Mouse (Mus musculus) embryonic facial prominence, embryonic 12.5 days (tissue): ENCODE results near the gene Tmem145. TPM values are rescaled to one million over a fixed set of nuclear protein-coding genes. Genes with fewer than 3 reads are reported as not detected.
"Not testable (repeated sequence)": the region's sequence is repeated elsewhere in the genome, so short reads cannot be mapped to it uniquely, and the experiment has no call there.

Source experiments
- ATAC-seq: fragments of 200-750 bp; cut with Nextera tagmentation; 2 replicates; pipeline ENCODE4 v1.8.0; 2017; ENCODE audit not compliant: insufficient number of reproducible peaks, insufficient read depth, low FRiP score, low TSS enrichment
- H3K27ac ChIP-seq: fragments of 300-500 bp; sonication (generic); 2 replicates; pipeline ENCODE4 v1.5.1; 2016; ENCODE audit warnings: mild to moderate bottlenecking
- H3K27me3 ChIP-seq: fragments of 300-500 bp; sonication (generic); 2 replicates; pipeline ENCODE4 v1.6.1; 2016; ENCODE audit warnings: mild to moderate bottlenecking, moderate library complexity
- H3K36me3 ChIP-seq: fragments of 300-500 bp; sonication (generic); 2 replicates; pipeline ENCODE4 v1.6.1; 2016; ENCODE audit warnings: mild to moderate bottlenecking
- H3K4me1 ChIP-seq: fragments of 300-500 bp; sonication (generic); 2 replicates; pipeline ENCODE4 v1.6.1; 2016
- H3K4me2 ChIP-seq: fragments of 300-500 bp; sonication (generic); replicated peaks from 2 replicates; pipeline ENCODE4 v1.6.1; 2016; ENCODE audit warnings: mild to moderate bottlenecking, moderate library complexity
- H3K4me3 ChIP-seq: fragments of 300-500 bp; sonication (generic); 2 replicates; pipeline ENCODE4 v1.5.1; 2016; ENCODE audit warnings: mild to moderate bottlenecking
- H3K9ac ChIP-seq: fragments of 300-500 bp; sonication (generic); 2 replicates; pipeline ENCODE4 v1.6.1; 2016; ENCODE audit warnings: mild to moderate bottlenecking, moderate library complexity
- H3K9me3 ChIP-seq: fragments of 300-500 bp; sonication (generic); 2 replicates; pipeline ENCODE4 v1.6.1; 2016; ENCODE audit warnings: mild to moderate bottlenecking, moderate library complexity
- WGBS: fragments of 180-500 bp; shearing (Covaris S2); methylation state at CpG from one replicate; pipeline ENCODE4 v1.1.7; 2016; 5-methylcytosine and 5-hydroxymethylcytosine counted together
- polyA plus RNA-seq: library from polyadenylated mRNA; unstranded; fragments of >200 nt; fragmentation: Nextera tagmentation; extraction: Ambion mirVana; gene quantifications from 2 replicates; pipeline ENCODE4 v1.2.1, GENCODE M21; 2016

The Tmem145 gene
- polyA plus RNA-seq, 1 experiment from 2014 or later, result 2.7 TPM

- no peak overlapping the region for H3K27ac ChIP-seq
- peaks cover 20% of the 10 kb centered on the region for H3K4me1 ChIP-seq
- 2% methylated on average over 50 of the region's 51 CpGs for WGBS
- no peaks in the 10 kb centered on the region for H3K9me3 ChIP-seq
- ATAC-seq, result no peak
- H3K4me3 ChIP-seq, result peak overlapping the region; percentile 40
- no peaks in the 10 kb centered on the region for H3K36me3 ChIP-seq
- peak overlapping the region; percentile 51 for H3K9ac ChIP-seq
- H3K27me3 ChIP-seq, result peaks cover 47% of the 10 kb centered on the region
- H3K4me2 ChIP-seq, result peak overlapping the region; percentile 80
Observed at GRCm38 (mm10) chr7:25314606-25315305, 8.8 kb downstream of the Tmem145 start.

GRCm38 (mm10) chr7:25315306-25316041 is 9.6 kb downstream of the Tmem145 start:
- no peaks in the 10 kb centered on the region for H3K9me3 ChIP-seq
- WGBS, result under 1% methylated on average over 68 of the region's 69 CpGs
- peaks cover 47% of the 10 kb centered on the region for H3K27me3 ChIP-seq
- peak overlapping the region; percentile 51 for H3K9ac ChIP-seq
- no peak overlapping the region for H3K27ac ChIP-seq
- peak overlapping the region; percentile 40 for H3K4me3 ChIP-seq
- H3K36me3 ChIP-seq, result no peaks in the 10 kb centered on the region
- peaks cover 20% of the 10 kb centered on the region for H3K4me1 ChIP-seq
- no peak for ATAC-seq
- H3K4me2 ChIP-seq, result peak overlapping the region; percentile 80

GRCm38 (mm10) chr7:25316532-25317445 is 10.9 kb downstream of the Tmem145 start, which contains the start of gene Megf8:
Gene Megf8 (plus strand): TSS chr7:25317164.
- Histone ChIP-seq H3K27me3 (peaks cover 38% of the 10 kb centered on the region), H3K4me2 (peak within 1 kb of the TSS; percentile 99), H3K27ac (peak within 1 kb of the TSS; percentile 78), H3K4me1 (peaks cover 28% of the 10 kb centered on the region), H3K9me3 (no peaks in the 10 kb centered on the region), H3K36me3 (no peaks in the 10 kb centered on the region), H3K9ac (peak within 1 kb of the TSS; percentile 84), H3K4me3 (peak within 1 kb of the TSS; percentile 75)
- 1% methylated on average over 52 of the region's 52 CpGs for WGBS
- peak; percentile 99 for ATAC-seq

- peak overlapping the region; percentile 99 for H3K4me2 ChIP-seq
- peaks cover 31% of the 10 kb centered on the region for H3K27me3 ChIP-seq
- H3K36me3 ChIP-seq, result no peaks in the 10 kb centered on the region
- no peak for ATAC-seq
- peak overlapping the region; percentile 84 for H3K9ac ChIP-seq
- H3K27ac ChIP-seq, result peak overlapping the region; percentile 78
- 19% methylated on average over 21 of the region's 21 CpGs for WGBS
- peak overlapping the region; percentile 75 for H3K4me3 ChIP-seq
- no peaks in the 10 kb centered on the region for H3K9me3 ChIP-seq
- H3K4me1 ChIP-seq, result peaks cover 31% of the 10 kb centered on the region
Observed at GRCm38 (mm10) chr7:25317446-25317999, 11.6 kb downstream of the Tmem145 start.

GRCm38 (mm10) chr7:25322058-25322484 is 16.2 kb downstream of the Tmem145 start:
- Histone ChIP-seq H3K27ac (peak overlapping the region; percentile 97), H3K4me1 (peaks cover 23% of the 10 kb centered on the region), H3K9ac (no peak overlapping the region), H3K4me2 (peak overlapping the region; percentile 36), H3K36me3 (0 out of 2 replicates have a peak, but pooled peaks cover 4% of the 10 kb centered on the region), H3K4me3 (peak overlapping the region; percentile 16), H3K27me3 (no peaks in the 10 kb centered on the region), H3K9me3 (no peaks in the 10 kb centered on the region)
- ATAC-seq, result peak; percentile 85
- WGBS, result 2% methylated on average over 6 of the region's 6 CpGs

- Histone ChIP-seq H3K4me3 (no peak overlapping the region), H3K4me1 (peaks cover 16% of the 10 kb centered on the region), H3K27me3 (no peaks in the 10 kb centered on the region), H3K27ac (peak overlapping the region; percentile 66; the same call in 1 of the 2 replicates), H3K9me3 (no peaks in the 10 kb centered on the region), H3K36me3 (peaks cover 5% of the 10 kb centered on the region), H3K9ac (no peak overlapping the region), H3K4me2 (no peak overlapping the region)
- WGBS, result 85% methylated on average over 2 of the region's 2 CpGs
- no peak for ATAC-seq
Observed at GRCm38 (mm10) chr7:25323219-25323618, 17.3 kb downstream of the Tmem145 start.

- H3K9ac ChIP-seq, ATAC-seq, H3K9me3 ChIP-seq, H3K4me3 ChIP-seq, H3K27ac ChIP-seq, H3K27me3 ChIP-seq, H3K4me2 ChIP-seq: not testable (repeated sequence)
- Histone ChIP-seq H3K36me3 (peaks cover 23% of the 10 kb centered on the region), H3K4me1 (peaks cover 16% of the 10 kb centered on the region)
- WGBS, result 89% methylated on average over 6 of the region's 6 CpGs
Observed at GRCm38 (mm10) chr7:25325431-25325830, 19.5 kb downstream of the Tmem145 start.

GRCm38 (mm10) chr7:25326233-25326632 is 20.3 kb downstream of the Tmem145 start:
- H3K9ac ChIP-seq, result no peak overlapping the region
- H3K4me3 ChIP-seq, result no peak overlapping the region
- ATAC-seq, result no peak
- peaks cover 31% of the 10 kb centered on the region for H3K36me3 ChIP-seq
- H3K27ac ChIP-seq, result no peak overlapping the region
- peaks cover 14% of the 10 kb centered on the region for H3K4me1 ChIP-seq
- WGBS, result 64% methylated on average over 8 of the region's 8 CpGs
- H3K9me3 ChIP-seq, result no peaks in the 10 kb centered on the region
- no peak overlapping the region for H3K4me2 ChIP-seq
- no peaks in the 10 kb centered on the region for H3K27me3 ChIP-seq

- no peaks in the 10 kb centered on the region for H3K4me1 ChIP-seq
- H3K36me3 ChIP-seq, result peaks cover 72% of the 10 kb centered on the region
Observed at GRCm38 (mm10) chr7:25333596-25334307, 27.8 kb downstream of the Tmem145 start.

GRCm38 (mm10) chr7:25334472-25334871 is 28.6 kb downstream of the Tmem145 start:
- no peak overlapping the region for H3K27ac ChIP-seq
- no peak overlapping the region for H3K4me2 ChIP-seq
- no peaks in the 10 kb centered on the region for H3K4me1 ChIP-seq
- ATAC-seq, result no peak
- peaks cover 71% of the 10 kb centered on the region for H3K36me3 ChIP-seq
- H3K9ac ChIP-seq, result no peak overlapping the region
- H3K27me3 ChIP-seq, result no peaks in the 10 kb centered on the region
- H3K4me3 ChIP-seq, result no peak overlapping the region
- 81% methylated on average over 12 of the region's 12 CpGs for WGBS
- no peaks in the 10 kb centered on the region for H3K9me3 ChIP-seq

More at GRCm38 (mm10) chr7:25333596-25334307, 27.8 kb downstream of the Tmem145 start:
- Histone ChIP-seq H3K4me2 (no peak overlapping the region), H3K9me3 (no peaks in the 10 kb centered on the region), H3K27ac (no peak overlapping the region), H3K27me3 (no peaks in the 10 kb centered on the region), H3K4me3 (no peak overlapping the region), H3K9ac (no peak overlapping the region)
- ATAC-seq, result no peak
- WGBS, result 43% methylated on average over 16 of the region's 16 CpGs
